Mouse (Mus musculus): ENCODE measurements around the gene Ksr2.

The Ksr2 gene

GRCm38 (mm10) chr5:117691271-117691670 is 277.5 kb downstream of the Ksr2 start:
- no peak for DNase-seq (ENCODE audit: low spot score)

GRCm38 (mm10) chr5:117693557-117693956 is 279.8 kb downstream of the Ksr2 start:
- no peak for DNase-seq (ENCODE audit: low spot score)

GRCm38 (mm10) chr5:117694632-117695031 is 280.8 kb downstream of the Ksr2 start:
- no peak for DNase-seq (ENCODE audit: low spot score)

GRCm38 (mm10) chr5:117696366-117696765 is 282.6 kb downstream of the Ksr2 start:
- DNase-seq (ENCODE audit: low spot score): no peak

GRCm38 (mm10) chr5:117697589-117697988 is 283.8 kb downstream of the Ksr2 start:
- no peak for DNase-seq (ENCODE audit: low spot score)

- no peak for DNase-seq (ENCODE audit: low spot score)
Observed at GRCm38 (mm10) chr5:117704371-117704770, 290.6 kb downstream of the Ksr2 start.

- no peak for DNase-seq (ENCODE audit: low spot score)
Observed at GRCm38 (mm10) chr5:117706633-117707032, 292.8 kb downstream of the Ksr2 start.

- no peak for DNase-seq (ENCODE audit: low spot score)
Observed at GRCm38 (mm10) chr5:117709306-117709705, 295.5 kb downstream of the Ksr2 start.

GRCm38 (mm10) chr5:117711636-117712035 is 297.8 kb downstream of the Ksr2 start:
- no peak for DNase-seq (ENCODE audit: low spot score)

GRCm38 (mm10) chr5:117712207-117712606 is 298.4 kb downstream of the Ksr2 start:
- DNase-seq (ENCODE audit: low spot score): no peak

GRCm38 (mm10) chr5:117717120-117717519 is 303.3 kb downstream of the Ksr2 start:
- no peak for DNase-seq (ENCODE audit: low spot score)

- DNase-seq (ENCODE audit: low spot score): no peak
Observed at GRCm38 (mm10) chr5:117723316-117723715, 309.5 kb downstream of the Ksr2 start.

- no peak for DNase-seq (ENCODE audit: low spot score)
Observed at GRCm38 (mm10) chr5:117726548-117726947, 312.7 kb downstream of the Ksr2 start.

GRCm38 (mm10) chr5:117727138-117727537 is 313.3 kb downstream of the Ksr2 start:
- no peak for DNase-seq (ENCODE audit: low spot score)

- no peak for DNase-seq (ENCODE audit: low spot score)
Observed at GRCm38 (mm10) chr5:117731311-117731710, 317.5 kb downstream of the Ksr2 start.

- no peak for DNase-seq (ENCODE audit: low spot score)
Observed at GRCm38 (mm10) chr5:117744654-117745178, 330.9 kb downstream of the Ksr2 start.

- DNase-seq (ENCODE audit: low spot score): no peak
Observed at GRCm38 (mm10) chr5:117749353-117749752, 335.6 kb downstream of the Ksr2 start.

- DNase-seq (ENCODE audit: low spot score): no peak
Observed at GRCm38 (mm10) chr5:117757696-117758482, 344.1 kb downstream of the Ksr2 start.

- no peak for DNase-seq (ENCODE audit: low spot score)
Observed at GRCm38 (mm10) chr5:117761181-117761832, 347.5 kb downstream of the Ksr2 start.

- DNase-seq (ENCODE audit: low spot score): no peak
Observed at GRCm38 (mm10) chr5:117764496-117764895, 350.7 kb downstream of the Ksr2 start.

GRCm38 (mm10) chr5:117779175-117779574 is 365.4 kb downstream of the Ksr2 start:
- no peak for DNase-seq (ENCODE audit: low spot score)

GRCm38 (mm10) chr5:117780681-117781080 is 366.9 kb downstream of the Ksr2 start, which contains the start of gene Nos1:
Gene Nos1 (plus strand): TSS chr5:117781032.
- no peak for DNase-seq (ENCODE audit: low spot score)

- DNase-seq (ENCODE audit: low spot score): no peak
Observed at GRCm38 (mm10) chr5:117781178-117781577, 367.4 kb downstream of the Ksr2 start.
